ENCODE assay signal across 10 mouse cellular contexts in genomic region chr1:87111719-87112354, GRCm38 (mm10). TPM values are rescaled to one million over a fixed set of nuclear protein-coding genes. Genes with fewer than 3 reads are reported as not detected.
DNase-seq lines count a peak whose midpoint lies in the region; ATAC-seq lines count a peak whose summit lies in the region.
"Had no signal": no experiment of that assay in that cellular context is flagged by ENCODE, and none has a peak within 500 bp of the region (broad histone marks: within the 10 kb centered on the region; RNA-seq: fewer than 3 reads in every experiment).

No protein-coding gene starts in this region.

- no peaks in the 10 kb centered on the region for H3K36me3 ChIP-seq in hindbrain, embryonic 11.5 days (ENCODE audit: control insufficient read depth, insufficient read depth, low read length)
- H3K36me3 ChIP-seq in hindbrain, embryonic 16.5 days (ENCODE audit: control insufficient read depth, insufficient read depth, low read length), result no peaks in the 10 kb centered on the region
- H3K36me3 ChIP-seq: neural tube, embryonic 13.5 days had no signal

- no peak overlapping the region for H3K9ac ChIP-seq in hindbrain, embryonic 11.5 days (ENCODE audit: low read depth, low read length)
- no peak overlapping the region for H3K9ac ChIP-seq in hindbrain, embryonic 16.5 days (ENCODE audit: low read depth, low read length)
- H3K9ac ChIP-seq: neural tube, embryonic 13.5 days had no signal

- no peak overlapping the region for H3K4me3 ChIP-seq in hindbrain, embryonic 11.5 days (ENCODE audit: low read depth, low read length)
- no peak overlapping the region for H3K4me3 ChIP-seq in hindbrain, embryonic 16.5 days (ENCODE audit: low read length)
- H3K4me3 ChIP-seq: neural tube, embryonic 13.5 days had no signal

- DNase-seq in hindbrain, embryonic 11.5 days (ENCODE audit: low spot score), result peak; percentile 58
- peak; percentile 13 for DNase-seq in urinary bladder, postnatal 14 days (ENCODE audit: low spot score)
- no peak for DNase-seq in urinary bladder, postnatal 25 days (ENCODE audit: low spot score)
- peak; percentile 21 for DNase-seq in embryo, embryonic 11 days
- peak; percentile 20 for DNase-seq in lung, postnatal 25 days (ENCODE audit: low spot score)

- H3K4me2 ChIP-seq in hindbrain, embryonic 11.5 days (replicated peaks; ENCODE audit: low read depth, low read length), result no peak overlapping the region
- H3K4me2 ChIP-seq in hindbrain, embryonic 16.5 days (ENCODE audit: low read length), result no peak overlapping the region
- H3K4me2 ChIP-seq: neural tube, embryonic 13.5 days had no signal

- no peaks in the 10 kb centered on the region for H3K4me1 ChIP-seq in hindbrain, embryonic 11.5 days (replicated peaks; ENCODE audit: control insufficient read depth, insufficient read depth, low read length)
- no peaks in the 10 kb centered on the region for H3K4me1 ChIP-seq in hindbrain, embryonic 16.5 days (ENCODE audit: control insufficient read depth, insufficient read depth, low read depth, low read length)
- H3K4me1 ChIP-seq: neural tube, embryonic 13.5 days had no signal

- no peak overlapping the region for H3K27ac ChIP-seq in hindbrain, embryonic 11.5 days (ENCODE audit: low read depth, low read length)
- no peak overlapping the region for H3K27ac ChIP-seq in hindbrain, embryonic 16.5 days (ENCODE audit: low read depth, low read length)
- H3K27ac ChIP-seq: neural tube, embryonic 13.5 days had no signal

- H3K9me3 ChIP-seq in hindbrain, embryonic 11.5 days (ENCODE audit: control insufficient read depth, low read length), result no peaks in the 10 kb centered on the region
- H3K9me3 ChIP-seq in hindbrain, embryonic 16.5 days (ENCODE audit: control insufficient read depth, low read length), result no peaks in the 10 kb centered on the region
- H3K9me3 ChIP-seq: neural tube, embryonic 13.5 days had no signal

- ATAC-seq in hindbrain, embryonic 11.5 days (ENCODE audit: low FRiP score), result no peak
- ATAC-seq in hindbrain, embryonic 16.5 days, result no peak
- ATAC-seq in inflammation-experienced regulatory T-cells, adult 6 months, result no peak
- no peak for ATAC-seq in monocyte, adult 5-6 weeks (replicated peaks; ENCODE audit: insufficient number of reproducible peaks, low FRiP score, low TSS enrichment, poor library complexity, severe bottlenecking)

- 38% methylated on average over 9 of the region's 9 CpGs for WGBS in hindbrain, embryonic 11.5 days
- 36% methylated on average over 9 of the region's 9 CpGs for WGBS in hindbrain, embryonic 16.5 days

- no peaks in the 10 kb centered on the region for H3K27me3 ChIP-seq in hindbrain, embryonic 11.5 days (ENCODE audit: control insufficient read depth, insufficient read depth, low read length)
- H3K27me3 ChIP-seq in hindbrain, embryonic 16.5 days (replicated peaks; ENCODE audit: control insufficient read depth, insufficient read depth, low read length), result no peaks in the 10 kb centered on the region
- H3K27me3 ChIP-seq: neural tube, embryonic 13.5 days had no signal

RNA-seq across cellular contexts. Expression of gene Alpi, which starts 10.4 kb away (rescaled TPM):
- polyA plus RNA-seq in hindbrain, embryonic 11.5 days (2014; fragmentation: Nextera tagmentation; extraction: Ambion mirVana), result not detected in 2 replicates
- not detected in 2 replicates for polyA plus RNA-seq in hindbrain, embryonic 16.5 days (2015; fragmentation: Nextera tagmentation; extraction: Ambion mirVana)
- not detected for polyA plus RNA-seq in inflammation-experienced regulatory T-cells, adult 6 months (2017; shearing (Covaris generic))
- total RNA-seq in monocyte, adult 5-6 weeks (2017), result not detected in 3 replicates
- total RNA-seq: layer of hippocampus, adult 18-20 months had no signal
- polyA plus RNA-seq: neural tube, embryonic 13.5 days had no signal

RNA-seq across cellular contexts. Expression of gene Akp3, which starts 12.9 kb away (rescaled TPM):
- polyA plus RNA-seq in hindbrain, embryonic 11.5 days (2014; fragmentation: Nextera tagmentation; extraction: Ambion mirVana), result not detected in 2 replicates
- polyA plus RNA-seq in hindbrain, embryonic 16.5 days (2015; fragmentation: Nextera tagmentation; extraction: Ambion mirVana), result 0.09 TPM in 2 replicates
- not detected for polyA plus RNA-seq in inflammation-experienced regulatory T-cells, adult 6 months (2017; shearing (Covaris generic))
- not detected in 3 replicates for total RNA-seq in monocyte, adult 5-6 weeks (2017)
- total RNA-seq: layer of hippocampus, adult 18-20 months had no signal
- polyA plus RNA-seq: neural tube, embryonic 13.5 days had no signal

RNA-seq across cellular contexts. Expression of gene Alppl2, which starts 22.1 kb away (rescaled TPM):
- not detected in 2 replicates for polyA plus RNA-seq in hindbrain, embryonic 11.5 days (2014; fragmentation: Nextera tagmentation; extraction: Ambion mirVana)
- polyA plus RNA-seq in hindbrain, embryonic 16.5 days (2015; fragmentation: Nextera tagmentation; extraction: Ambion mirVana), result not detected in 2 replicates
- not detected for polyA plus RNA-seq in inflammation-experienced regulatory T-cells, adult 6 months (2017; shearing (Covaris generic))
- total RNA-seq in monocyte, adult 5-6 weeks (2017), result not detected in 3 replicates
- total RNA-seq: layer of hippocampus, adult 18-20 months had no signal
- polyA plus RNA-seq: neural tube, embryonic 13.5 days had no signal

RNA-seq across cellular contexts. Expression of gene Ecel1, which starts 44.5 kb away (rescaled TPM):
- polyA plus RNA-seq in hindbrain, embryonic 11.5 days (2014; fragmentation: Nextera tagmentation; extraction: Ambion mirVana), result 10.0 and 14.7 TPM in 2 replicates
- 34.9 and 40.2 TPM in 2 replicates for polyA plus RNA-seq in hindbrain, embryonic 16.5 days (2015; fragmentation: Nextera tagmentation; extraction: Ambion mirVana)
- under 1 TPM in 2 of 3 experiments, not detected in 1; 0.77 to 0.88 TPM for polyA plus RNA-seq in inflammation-experienced regulatory T-cells, adult 6 months (2017; shearing (Covaris generic))
- not detected in 3 replicates for total RNA-seq in monocyte, adult 5-6 weeks (2017)
